Mouse (Mus musculus) stomach, postnatal 0 days (tissue): ENCODE results near the gene Il1r1.

ENCODE experiments used
- CTCF ChIP-seq: IDR thresholded peaks from 2 replicates; pipeline ENCODE4 v1.5.1; 2016; ENCODE audit warnings: antibody characterized with exemption, low read depth, mild to moderate bottlenecking, moderate library complexity
- EP300 ChIP-seq: optimal IDR thresholded peaks from 2 replicates; pipeline ENCODE3; 2016; ENCODE audit warnings: antibody characterized with exemption

DNA sequence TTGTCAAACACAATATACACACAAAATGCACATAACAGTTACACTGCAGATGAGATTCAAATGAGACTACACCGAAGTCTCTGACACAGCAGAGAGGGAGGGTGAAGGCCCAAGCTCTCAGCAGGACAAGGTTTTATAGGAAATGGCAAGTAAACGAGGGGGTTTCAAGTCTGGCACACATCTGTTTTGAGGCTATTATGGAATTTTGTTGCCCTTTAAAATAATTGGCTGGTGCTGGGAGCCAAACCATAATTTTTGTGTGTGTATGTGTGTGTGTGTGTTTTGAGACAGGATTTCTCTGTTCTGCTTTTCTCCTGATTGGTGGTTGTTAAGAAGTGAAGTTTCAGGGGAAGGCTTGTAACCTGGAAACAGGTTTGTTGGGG, 128.0 kb downstream of the Il1r1 start:
- no peak for TF ChIP-seq CTCF
- TF ChIP-seq EP300, result no peak
